Mouse (Mus musculus): ENCODE measurements at regions not wholly inside any gene's neighbourhood (a gene's known extent, or its start where the extent isn't known, plus 50 kb on each side); places are given as distances from the start of the nearest gene placed in this dataset.

- no peak for TF ChIP-seq CTCF (IDR thresholded peaks at IDR 0.05; ENCODE audit: low read depth, low read length)
- no peak for TF ChIP-seq POLR2A (IDR thresholded peaks at IDR 0.05; ENCODE audit: extremely low read depth, insufficient read depth, low read length)
These were observed 158.8 kb downstream of the Bcl11b start for GRCm38 (mm10) chr12:107844631-107845030.
